Mouse (Mus musculus): ENCODE data around the gene B230217C12Rik. TPM values are rescaled to one million over a fixed set of nuclear protein-coding genes. Genes with fewer than 3 reads are reported as not detected.

Gene B230217C12Rik
- total RNA-seq (2015) (2.3 and 2.5 TPM in 2 replicates), total RNA-seq (2017) (0.33 and 0.45 TPM in 2 replicates)

DNA sequence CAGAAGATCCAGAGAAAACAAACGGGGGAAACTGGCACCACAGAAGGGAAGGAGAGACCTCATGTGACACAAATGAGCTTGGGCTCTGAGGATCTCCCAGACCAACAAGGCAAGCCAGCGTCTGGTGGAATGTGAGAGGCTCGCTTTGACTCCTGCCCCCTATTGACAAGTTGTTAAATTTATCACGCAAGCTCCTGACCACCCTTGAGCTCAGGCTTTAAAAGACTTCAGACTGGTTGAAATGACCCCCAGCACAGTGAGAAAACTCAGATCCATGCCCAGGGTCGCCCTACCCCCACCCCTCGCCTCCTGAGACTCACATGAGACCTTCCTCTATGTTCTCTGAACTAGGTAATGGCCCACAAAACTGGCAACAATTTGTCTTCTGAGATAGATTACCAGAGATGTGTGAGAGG lies at the start of gene B230217C12Rik:
B230217C12Rik (plus strand) TSS at position 242 of the 416 bp plus-strand sequence.
- peak; percentile 61 for ATAC-seq (ENCODE audit: poor library complexity, severe bottlenecking)

DNA sequence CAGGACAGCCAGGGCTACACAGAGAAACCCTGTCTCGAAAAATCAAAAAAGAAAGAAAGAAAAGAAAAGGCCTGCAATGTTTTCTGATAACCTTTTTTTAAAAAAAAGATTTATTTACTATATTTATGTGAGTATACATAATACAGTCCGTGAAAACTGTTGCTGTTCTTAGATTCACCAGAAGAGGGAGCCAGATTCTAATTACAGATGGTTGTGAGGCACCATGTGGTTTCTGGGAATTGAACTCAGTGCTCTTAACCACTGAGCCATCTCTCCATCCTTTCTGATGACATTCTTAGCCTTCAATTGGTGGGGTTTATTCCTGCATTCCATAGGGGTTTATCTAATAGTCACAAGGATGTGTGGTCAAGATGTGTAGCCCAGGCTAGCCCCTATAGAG lies 47.4 kb upstream of the B230217C12Rik start:
- peak; percentile 62 for ATAC-seq (ENCODE audit: poor library complexity, severe bottlenecking)

DNA sequence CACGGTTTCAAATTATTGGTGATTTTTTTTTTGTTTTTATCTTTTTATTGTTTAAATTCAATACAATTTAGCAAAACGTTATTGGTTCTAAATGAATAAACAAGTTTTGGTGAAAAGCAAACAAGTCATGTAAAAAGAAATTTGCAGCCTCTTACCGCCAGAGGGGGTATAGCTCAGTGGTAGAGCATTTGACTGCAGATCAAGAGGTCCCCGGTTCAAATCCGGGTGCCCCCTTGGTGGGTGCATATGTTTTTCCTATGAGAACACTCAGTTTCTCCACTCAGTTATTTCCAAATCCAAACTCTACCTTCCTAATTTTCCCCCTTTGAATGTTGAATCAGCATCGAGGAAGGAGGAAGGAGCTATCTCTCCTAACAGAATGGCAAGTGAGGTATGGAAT lies 43.7 kb upstream of the B230217C12Rik start:
- no peak for ATAC-seq (ENCODE audit: poor library complexity, severe bottlenecking)

DNA sequence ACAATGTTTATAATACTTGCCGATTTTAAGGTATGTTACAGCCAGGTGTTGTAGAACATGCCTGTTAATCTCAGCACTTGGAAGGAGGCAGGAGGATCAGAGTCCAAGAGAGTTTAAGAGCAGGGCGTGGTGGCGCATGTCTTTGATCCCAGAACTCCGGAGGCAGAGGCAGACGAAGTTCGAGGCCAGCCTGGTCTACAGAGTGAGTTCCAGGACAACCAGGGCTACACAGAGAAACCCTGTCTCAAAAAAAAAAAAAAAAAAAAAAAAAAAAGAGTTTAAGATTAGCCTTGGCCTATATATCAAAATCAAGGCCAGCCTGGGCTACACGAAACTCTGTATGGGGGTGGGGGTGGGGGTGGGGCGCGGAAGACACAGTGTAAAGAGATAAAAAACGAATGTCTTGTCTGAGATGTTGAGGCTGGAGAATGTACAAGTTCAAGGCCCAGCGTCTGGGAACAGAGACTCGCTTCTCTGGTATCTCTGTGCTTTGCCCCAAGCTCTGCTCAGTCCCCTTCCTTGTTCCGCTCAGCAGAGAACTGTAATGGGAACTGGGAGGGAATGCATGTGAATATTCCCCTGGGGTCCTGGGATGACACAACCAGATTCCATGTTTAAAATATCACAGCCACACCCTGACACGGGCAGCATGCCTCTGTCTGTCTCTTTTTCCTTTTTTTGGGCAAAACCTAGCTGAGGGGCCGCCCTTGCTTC lies 43.1 kb upstream of the B230217C12Rik start:
- no peak for ATAC-seq (ENCODE audit: poor library complexity, severe bottlenecking)

DNA sequence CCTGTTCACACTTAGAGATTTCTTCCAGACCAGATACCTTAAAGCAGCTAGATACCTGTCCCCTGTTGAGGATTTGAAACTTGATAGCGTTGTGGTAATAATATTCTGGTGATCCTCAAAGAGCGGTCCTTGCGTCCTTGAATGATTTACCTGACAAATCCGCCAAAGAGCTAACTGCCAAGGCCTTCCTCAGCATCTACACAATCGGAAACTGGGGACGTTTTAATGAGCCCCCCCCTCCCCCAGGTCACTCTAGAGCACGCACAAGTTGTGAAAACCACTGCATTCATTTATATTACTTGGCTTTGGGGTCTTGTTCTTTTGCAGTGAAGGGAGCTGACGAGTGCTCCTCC lies 42.5 kb upstream of the B230217C12Rik start:
- no peak for ATAC-seq (ENCODE audit: poor library complexity, severe bottlenecking)

DNA sequence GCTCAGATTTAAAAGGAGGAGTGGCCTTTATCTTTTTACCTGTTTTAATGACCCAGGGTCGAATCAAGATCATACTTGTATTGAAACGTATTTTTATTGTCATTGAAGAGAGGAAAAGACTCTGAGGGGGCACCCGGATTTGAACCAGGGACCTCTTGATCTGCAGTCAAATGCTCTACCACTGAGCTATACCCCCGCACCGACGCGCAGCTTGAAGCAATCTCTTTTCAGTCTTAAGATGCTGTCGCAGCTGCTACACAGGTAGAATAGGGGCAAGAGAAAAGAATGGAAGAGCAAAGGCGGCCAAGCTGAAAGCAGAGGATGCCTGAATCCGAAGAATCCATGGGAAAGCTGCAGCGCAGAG lies 41.8 kb upstream of the B230217C12Rik start, which contains the start of gene Lasp1:
Lasp1 (plus strand) TSS at position 219 of the 364 bp plus-strand sequence.
- no peak for ATAC-seq (ENCODE audit: poor library complexity, severe bottlenecking)

DNA sequence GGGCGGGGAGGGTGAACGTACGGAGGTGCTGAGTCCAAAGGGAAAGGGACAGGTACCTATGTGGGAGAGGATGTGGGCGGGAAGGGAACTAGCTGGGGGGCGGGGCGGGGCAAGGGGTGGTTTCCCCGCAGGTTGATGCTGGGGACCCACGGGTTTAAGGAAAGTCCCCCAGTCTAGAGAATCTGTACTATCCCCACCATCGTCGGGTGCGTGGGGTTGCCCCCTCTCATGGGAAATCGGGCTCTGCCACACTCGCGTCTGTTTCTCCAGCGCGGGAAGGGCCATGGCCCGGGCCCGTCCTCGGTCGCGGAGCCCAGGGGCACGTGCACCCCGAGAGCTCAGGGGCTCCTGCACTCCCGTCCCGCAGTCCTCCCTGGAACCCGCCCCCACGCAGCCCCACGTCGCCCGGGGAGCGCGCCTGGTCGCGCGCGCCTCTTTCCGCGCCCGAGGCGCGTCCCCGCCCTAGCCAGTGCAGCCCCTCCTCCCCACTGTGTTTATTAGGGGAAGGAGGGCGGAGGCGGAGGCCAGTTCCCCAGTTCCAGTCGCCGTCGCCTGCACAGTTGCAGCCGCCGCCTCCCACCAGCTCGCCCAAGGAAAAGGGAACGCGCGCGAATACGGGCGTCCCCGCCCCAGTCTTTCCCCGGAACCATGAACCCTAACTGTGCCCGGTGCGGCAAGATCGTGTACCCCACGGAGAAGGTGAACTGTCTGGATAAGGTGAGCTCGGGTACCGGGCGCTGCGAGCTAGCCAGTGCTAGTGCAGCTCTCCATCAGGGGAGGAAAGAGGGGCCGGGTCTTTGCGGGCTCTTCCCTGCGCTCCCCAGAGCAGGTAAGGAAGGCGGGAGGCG lies 41.2 kb upstream of the B230217C12Rik start:
- peak; percentile 83 for ATAC-seq (ENCODE audit: poor library complexity, severe bottlenecking)

DNA sequence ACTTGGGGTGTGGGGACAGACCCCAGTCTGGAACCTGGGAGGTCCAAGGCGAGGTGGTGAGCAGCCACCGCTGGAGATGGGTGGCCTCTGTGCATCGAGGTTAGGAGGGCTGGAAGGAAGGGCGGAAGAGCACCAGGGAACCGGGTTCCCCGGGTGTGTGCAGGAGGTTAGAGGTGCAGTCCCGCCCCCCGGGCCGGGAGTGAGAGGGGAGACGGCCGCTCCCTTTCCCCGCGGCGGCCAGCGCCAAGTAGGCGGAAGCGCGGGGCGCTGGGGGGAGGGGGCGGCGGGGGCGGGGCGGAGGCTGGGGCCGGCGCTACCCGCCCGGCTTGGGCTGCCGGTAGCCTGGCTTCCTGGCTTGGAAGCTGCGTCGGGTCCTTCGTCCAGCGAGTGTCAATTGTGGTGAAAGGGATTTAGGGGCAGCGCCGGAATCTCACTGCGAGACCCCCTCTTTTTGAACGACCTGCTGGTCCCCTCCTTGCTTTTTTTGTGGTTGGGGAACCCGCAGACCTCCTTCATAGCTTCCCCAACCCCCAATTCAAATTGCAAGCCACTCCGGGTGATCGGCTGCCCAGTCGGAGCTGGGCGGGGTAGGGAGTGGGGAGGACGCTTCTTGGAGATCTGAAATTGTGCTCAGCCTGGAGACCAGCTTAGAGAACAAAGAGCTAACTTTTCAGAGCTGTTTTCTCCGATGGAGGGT lies 40.4 kb upstream of the B230217C12Rik start:
- ATAC-seq (ENCODE audit: poor library complexity, severe bottlenecking) = peak; percentile 60

DNA sequence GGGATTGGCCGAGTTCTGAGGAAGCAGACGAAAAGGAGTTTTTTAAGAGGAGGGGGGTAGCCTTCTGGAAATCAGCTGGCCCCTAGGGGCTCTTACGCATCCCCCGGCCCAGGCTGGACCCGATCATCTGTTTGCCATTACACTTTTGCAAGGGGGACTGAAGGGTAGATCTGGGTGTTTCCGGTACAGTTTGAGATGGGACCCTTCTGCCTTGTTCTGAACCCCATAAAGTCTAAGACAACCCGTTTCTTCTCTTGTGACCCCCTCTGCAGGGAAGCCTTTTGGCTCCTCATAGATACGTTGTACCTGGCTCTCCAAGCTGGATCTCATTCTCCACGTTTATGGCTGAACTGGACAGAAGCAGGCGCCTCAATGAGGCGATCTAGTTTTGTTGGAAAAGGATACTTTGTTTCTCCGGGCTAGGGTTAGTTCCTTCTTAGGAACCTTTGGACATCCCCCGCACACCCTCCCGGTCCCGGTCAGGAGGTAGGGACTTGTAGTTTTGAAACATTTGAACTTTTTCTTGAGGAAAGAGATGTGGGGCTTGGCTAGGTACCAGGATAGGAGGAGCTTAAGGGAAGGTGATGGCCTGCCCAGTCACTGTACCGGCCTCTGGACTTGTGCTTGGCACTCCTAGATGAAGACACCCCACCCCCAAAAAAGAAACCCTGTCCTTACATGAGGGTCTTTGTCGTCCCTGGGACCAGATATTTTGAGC lies 39.7 kb upstream of the B230217C12Rik start:
- no peak for ATAC-seq (ENCODE audit: poor library complexity, severe bottlenecking)

DNA sequence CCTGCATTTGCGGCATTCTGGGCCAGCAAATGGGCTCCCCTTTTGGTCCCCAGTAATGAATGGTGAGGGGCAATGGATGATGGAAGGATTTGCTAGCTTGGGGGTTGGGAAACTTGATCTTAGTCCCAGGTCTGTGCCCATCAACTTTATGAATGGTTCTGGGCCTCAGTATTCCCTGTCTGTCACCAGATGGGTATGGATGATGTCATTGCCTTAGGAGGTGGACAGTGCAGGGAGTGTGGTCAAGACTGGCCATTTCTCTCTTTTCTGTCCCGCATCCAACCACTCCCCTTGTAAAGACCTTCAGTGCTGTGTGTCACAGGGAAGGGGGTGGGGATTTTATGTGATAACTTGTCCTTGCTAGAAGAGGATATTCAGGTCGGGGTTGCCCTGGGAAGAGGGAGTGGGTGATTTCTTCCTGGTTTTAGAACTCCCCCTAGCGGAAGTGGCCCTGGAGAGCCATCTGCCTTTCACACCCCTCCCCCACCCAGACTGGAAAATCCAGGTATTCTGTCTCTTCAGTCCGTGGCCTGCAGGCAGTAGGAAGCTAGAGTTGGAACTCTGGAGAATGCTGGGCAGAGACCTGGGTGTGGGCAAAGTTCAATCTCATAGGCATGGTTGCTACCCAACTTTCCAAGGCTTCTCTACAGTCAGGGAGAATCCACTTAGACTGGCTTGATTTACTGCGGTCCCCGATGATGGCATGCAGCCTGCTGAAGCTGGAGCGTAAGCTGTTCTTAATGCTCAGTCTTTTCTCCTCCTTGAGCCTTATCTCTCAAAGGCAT lies 39.0 kb upstream of the B230217C12Rik start:
- no peak for ATAC-seq (ENCODE audit: poor library complexity, severe bottlenecking)

DNA sequence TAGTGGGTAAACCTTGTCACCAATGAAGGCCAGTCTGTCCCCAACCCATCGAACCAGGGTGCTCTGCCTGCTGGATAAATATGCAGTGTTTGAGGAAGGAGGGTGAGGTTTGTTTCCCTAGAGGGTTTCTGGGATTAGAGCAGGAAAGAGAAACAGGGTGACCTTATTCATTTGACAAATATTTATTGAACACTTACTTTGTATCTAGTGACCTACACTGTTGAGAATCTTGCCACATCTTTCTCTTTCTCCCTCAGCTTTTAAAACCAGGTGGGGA lies 38.4 kb upstream of the B230217C12Rik start:
- no peak for ATAC-seq (ENCODE audit: poor library complexity, severe bottlenecking)

DNA sequence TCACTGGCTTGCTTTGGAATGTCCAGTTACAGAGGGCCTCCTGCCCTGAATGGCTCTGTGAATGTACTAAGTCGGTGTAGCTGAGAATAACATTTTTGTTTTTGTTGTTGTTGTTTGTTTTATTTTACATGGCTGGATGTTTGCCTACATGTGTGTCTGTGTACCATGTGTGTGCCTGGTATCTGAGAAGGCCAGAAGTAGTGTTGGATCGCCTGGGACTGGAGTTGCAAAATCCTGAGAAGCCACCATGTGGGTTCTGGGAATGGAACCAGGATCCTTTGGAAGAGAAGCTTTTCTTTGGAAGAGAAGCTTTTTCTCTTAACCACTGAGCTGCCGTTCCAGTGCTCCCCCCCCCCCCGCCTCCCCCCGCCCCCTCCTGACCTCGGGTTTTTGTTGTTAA lies 38.1 kb upstream of the B230217C12Rik start:
- no peak for ATAC-seq (ENCODE audit: poor library complexity, severe bottlenecking)

DNA sequence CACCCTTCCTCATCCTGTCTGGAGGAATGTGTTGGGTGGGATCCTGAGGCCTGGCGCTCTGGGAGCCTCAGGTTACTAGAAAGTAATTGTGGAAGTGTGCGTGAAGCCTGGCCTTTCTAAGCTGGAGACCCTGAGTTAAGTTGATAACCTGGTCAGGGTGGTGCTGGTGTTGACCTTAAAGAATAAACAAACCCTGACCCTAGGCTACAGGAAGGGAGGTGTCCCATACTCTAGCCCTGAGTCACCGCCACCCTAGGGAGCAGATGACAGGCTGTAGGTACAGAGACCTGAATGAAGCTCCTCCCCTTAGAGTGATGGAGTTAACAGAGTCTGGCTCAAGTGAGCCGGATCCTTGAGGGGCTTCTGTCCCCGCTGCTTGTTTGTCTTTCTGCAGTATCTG lies 36.7 kb upstream of the B230217C12Rik start:
- no peak for ATAC-seq (ENCODE audit: poor library complexity, severe bottlenecking)

DNA sequence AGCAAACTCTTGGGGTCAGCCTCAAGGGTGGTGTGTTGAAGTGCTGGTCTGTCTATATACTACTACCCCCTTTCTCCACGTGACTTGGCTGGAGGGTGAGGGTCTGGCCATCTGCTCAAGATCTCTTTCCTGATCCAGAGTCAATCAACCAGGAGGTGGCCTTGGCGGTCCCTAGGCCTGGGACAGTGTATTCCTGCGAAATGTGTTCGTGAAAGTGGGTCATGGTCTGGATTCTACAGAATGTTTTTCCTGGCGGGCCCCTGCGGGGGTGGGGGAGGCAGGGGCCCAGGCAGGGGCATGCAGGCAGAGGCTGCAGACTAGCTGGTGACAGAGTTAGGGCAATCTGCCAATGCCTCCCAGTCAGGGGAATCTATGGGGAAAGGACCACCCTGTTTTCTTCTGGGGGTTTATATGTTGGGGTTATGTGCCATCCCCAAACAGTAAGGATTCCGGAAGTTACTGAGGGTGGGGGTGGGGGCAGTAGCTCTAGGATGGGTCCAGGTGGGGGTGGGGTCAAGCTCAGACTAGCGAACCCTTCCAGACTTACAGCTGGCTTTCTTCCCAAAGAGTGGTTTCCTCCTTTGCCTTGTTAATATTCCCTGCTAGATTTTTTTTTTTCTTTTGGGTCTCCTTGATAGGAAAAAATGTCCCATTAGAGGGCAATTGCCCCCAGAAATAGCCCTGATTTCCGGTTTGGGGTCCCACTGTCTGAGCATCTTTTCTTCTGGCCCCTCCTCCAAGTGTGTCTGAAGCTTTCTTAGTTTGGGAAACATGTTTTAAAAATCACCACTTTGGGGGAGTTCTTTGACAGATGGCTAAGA lies 35.5 kb upstream of the B230217C12Rik start:
- ATAC-seq (ENCODE audit: poor library complexity, severe bottlenecking) = no peak

DNA sequence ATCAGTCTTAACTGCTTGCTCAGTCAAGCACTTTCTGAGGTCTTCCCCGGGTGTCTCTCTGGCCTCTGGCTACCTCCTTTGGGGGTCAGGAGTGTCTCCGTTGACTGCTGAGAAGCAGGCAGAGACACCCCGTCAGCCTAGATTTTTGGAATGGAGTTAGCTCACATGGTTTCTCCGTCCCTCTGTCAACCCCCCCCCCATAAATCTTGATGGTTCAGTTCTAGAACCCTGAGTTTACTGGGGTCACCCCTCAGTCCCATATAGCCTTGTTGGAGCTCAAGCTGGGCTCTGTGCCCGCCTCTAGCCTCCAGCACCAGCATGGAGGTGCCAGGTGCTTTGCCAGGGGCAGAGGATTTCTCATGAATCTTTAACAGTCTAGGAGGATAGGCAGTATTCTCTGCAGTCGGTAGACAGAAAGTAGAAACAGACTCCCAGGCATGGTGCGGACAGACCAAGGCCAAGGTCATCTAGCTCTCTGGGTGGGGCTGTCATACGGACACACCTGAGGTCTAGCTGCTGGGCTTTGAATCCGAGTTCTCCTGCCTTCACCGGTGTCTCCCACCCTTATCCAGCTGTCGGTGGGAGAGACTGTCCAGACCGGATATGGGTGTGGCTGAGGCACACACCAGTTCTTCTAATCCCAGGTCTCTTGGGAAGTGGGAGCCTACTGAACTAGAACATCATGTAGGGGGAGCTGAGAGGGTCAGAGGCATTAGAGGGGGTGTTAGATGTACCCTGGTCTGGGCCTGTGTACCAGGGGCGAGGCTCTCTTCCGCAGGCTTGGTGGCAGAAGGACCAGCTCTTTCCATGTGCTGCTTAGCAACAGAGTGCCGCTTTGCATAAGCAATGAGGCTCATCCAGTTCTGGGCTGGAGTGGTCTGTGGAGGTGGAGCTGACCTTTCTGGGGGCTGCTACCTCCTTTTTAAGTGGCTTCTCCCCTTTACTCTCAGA lies 34.6 kb upstream of the B230217C12Rik start:
- no peak for ATAC-seq (ENCODE audit: poor library complexity, severe bottlenecking)

DNA sequence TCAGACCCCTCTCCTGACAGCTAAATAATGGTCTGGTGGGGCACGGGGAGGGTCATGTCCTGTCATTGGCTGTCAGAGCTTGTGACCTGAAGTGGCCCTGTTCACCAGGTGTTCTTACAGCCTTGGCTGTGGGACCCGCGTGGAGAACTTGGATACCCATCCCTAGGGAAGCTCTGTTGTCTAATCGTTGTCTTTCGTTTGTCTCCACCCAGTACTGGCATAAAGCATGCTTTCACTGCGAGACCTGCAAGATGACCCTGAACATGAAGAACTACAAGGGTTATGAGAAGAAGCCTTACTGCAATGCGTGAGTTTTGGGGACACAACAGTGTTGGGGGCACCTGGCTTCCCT lies 34.0 kb upstream of the B230217C12Rik start:
- no peak for ATAC-seq (ENCODE audit: poor library complexity, severe bottlenecking)

DNA sequence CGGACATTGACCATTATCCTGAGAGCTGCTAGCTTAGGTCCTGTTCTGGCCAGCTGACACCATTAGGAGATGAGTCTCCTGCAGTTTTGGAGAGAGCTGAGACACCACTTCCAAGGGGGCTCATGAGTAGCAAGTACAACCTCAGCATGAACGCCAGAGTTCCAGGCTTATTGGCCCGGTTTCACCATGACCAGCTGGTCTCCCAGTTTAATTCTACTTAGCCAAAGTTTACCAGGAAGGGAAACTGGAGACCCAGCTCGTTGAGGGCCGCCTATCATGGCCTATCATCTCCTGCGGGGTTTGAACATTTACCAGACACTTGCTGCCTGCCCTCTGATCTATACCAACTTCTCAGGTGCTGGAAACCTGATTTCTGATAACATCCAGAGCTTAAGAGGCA lies 33.0 kb upstream of the B230217C12Rik start:
- ATAC-seq (ENCODE audit: poor library complexity, severe bottlenecking) = no peak

DNA sequence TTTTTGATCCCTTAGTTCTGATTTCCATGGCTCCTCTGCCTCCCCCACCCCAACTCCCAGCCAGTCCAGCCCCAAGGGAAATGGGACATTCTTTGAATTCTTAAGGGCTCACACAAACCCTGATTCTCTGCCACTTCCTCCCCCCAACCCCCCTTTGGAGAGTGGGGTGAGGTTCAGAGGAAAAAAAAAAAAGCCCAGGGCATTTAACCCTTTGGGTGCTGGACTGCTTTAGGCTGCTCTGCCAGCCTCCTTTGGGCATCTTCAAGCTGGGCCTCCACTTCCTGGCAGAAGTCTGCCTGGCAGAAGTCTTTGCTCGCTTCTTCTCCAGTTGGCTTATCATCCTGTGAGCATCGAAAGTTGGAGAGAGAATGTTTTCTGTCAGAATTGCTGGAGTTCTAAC lies 32.5 kb upstream of the B230217C12Rik start:
- no peak for ATAC-seq (ENCODE audit: poor library complexity, severe bottlenecking)

Data from megakaryocyte, adult 5-6 weeks (primary cell).